Comparison of ENCODE assay signal across 30 mouse cellular contexts in the genomic region with DNA sequence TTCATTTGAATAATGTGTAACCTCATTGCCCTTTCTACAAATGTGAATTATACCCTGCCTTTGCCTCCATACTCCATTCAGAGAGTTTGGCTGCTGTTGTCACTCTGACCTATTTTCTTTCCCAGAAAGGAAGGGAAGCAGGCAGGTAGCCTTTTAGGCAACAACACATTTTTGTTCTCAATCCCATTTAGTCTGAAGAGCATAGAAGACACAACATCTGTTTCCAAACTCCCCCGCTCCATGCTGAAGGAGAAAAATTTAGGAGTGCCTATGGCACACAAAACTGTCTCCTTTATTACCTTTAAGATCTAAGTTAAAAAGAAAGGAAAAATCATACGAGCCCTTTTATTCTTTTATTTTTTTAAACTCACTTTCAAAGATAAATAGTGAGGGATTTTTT.
DNase-seq lines count a peak whose midpoint lies in the region; ATAC-seq and TF ChIP-seq lines count a peak whose summit lies in the region.
"Had no signal": no experiment of that assay in that cellular context is flagged by ENCODE, and none has a peak within 500 bp of the region (broad histone marks: within the 10 kb centered on the region; RNA-seq: fewer than 3 reads in every experiment).

No protein-coding gene starts in this region.

- H3K36me3 ChIP-seq in forebrain, embryonic 16.5 days (ENCODE audit: control insufficient read depth, insufficient read depth): no peaks in the 10 kb centered on the region
- no peaks in the 10 kb centered on the region for H3K36me3 ChIP-seq in forebrain, embryonic 13.5 days (ENCODE audit: poor library complexity, severe bottlenecking)
- no peaks in the 10 kb centered on the region for H3K36me3 ChIP-seq in midbrain, embryonic 16.5 days (ENCODE audit: control insufficient read depth, insufficient read depth, low read length)
- no peaks in the 10 kb centered on the region for H3K36me3 ChIP-seq in midbrain, embryonic 14.5 days (ENCODE audit: control insufficient read depth, insufficient read depth, low read length)
- H3K36me3 ChIP-seq: embryonic facial prominence, embryonic 13.5 days; forebrain, embryonic 10.5 days; heart, embryonic 13.5 days; limb, embryonic 13.5 days; lung, embryonic 15.5 days; midbrain, embryonic 12.5 days; neural tube, embryonic 15.5 days had no signal

- no peak overlapping the region for H3K4me3 ChIP-seq in forebrain, embryonic 16.5 days (replicated peaks; ENCODE audit: low read length)
- no peak overlapping the region for H3K4me3 ChIP-seq in forebrain, embryonic 13.5 days
- H3K4me3 ChIP-seq in layer of hippocampus, adult 2 months: no peak overlapping the region
- no peak overlapping the region for H3K4me3 ChIP-seq in midbrain, embryonic 16.5 days (ENCODE audit: low read depth, low read length)
- no peak overlapping the region for H3K4me3 ChIP-seq in midbrain, embryonic 14.5 days (replicated peaks; ENCODE audit: low read depth, low read length)
- H3K4me3 ChIP-seq: embryonic facial prominence, embryonic 13.5 days; forebrain, embryonic 10.5 days; heart, embryonic 13.5 days; limb, embryonic 13.5 days; lung, embryonic 15.5 days; midbrain, embryonic 12.5 days; neural tube, embryonic 15.5 days had no signal

- TF ChIP-seq CTCF in layer of hippocampus, adult 2 months (conservative IDR thresholded peaks at IDR 0.05): no peak

- no peak overlapping the region for H3K4me2 ChIP-seq in forebrain, embryonic 16.5 days (ENCODE audit: low read length)
- H3K4me2 ChIP-seq in forebrain, embryonic 13.5 days: no peak overlapping the region
- no peak overlapping the region for H3K4me2 ChIP-seq in midbrain, embryonic 16.5 days (ENCODE audit: low read length)
- no peak overlapping the region for H3K4me2 ChIP-seq in midbrain, embryonic 14.5 days (ENCODE audit: low read length)
- H3K4me2 ChIP-seq: embryonic facial prominence, embryonic 13.5 days; heart, embryonic 13.5 days; hindbrain, embryonic 14.5 days; limb, embryonic 13.5 days; liver, embryonic 11.5 days; lung, embryonic 15.5 days; midbrain, embryonic 12.5 days; neural tube, embryonic 15.5 days had no signal

- 0 out of 2 replicates have a peak, but pooled peaks cover 2% of the 10 kb centered on the region for H3K4me1 ChIP-seq in forebrain, embryonic 16.5 days (replicated peaks; ENCODE audit: control insufficient read depth, insufficient read depth, low read length)
- H3K4me1 ChIP-seq in forebrain, embryonic 13.5 days: no peaks in the 10 kb centered on the region
- peaks cover 4% of the 10 kb centered on the region for H3K4me1 ChIP-seq in midbrain, embryonic 16.5 days (ENCODE audit: control insufficient read depth, insufficient read depth, low read length)
- no peaks in the 10 kb centered on the region for H3K4me1 ChIP-seq in midbrain, embryonic 14.5 days (ENCODE audit: control insufficient read depth, insufficient read depth, low read length)
- H3K4me1 ChIP-seq: embryonic facial prominence, embryonic 13.5 days; forebrain, embryonic 10.5 days; limb, embryonic 13.5 days; lung, embryonic 15.5 days; midbrain, embryonic 12.5 days; neural tube, embryonic 15.5 days had no signal

- no peaks in the 10 kb centered on the region for H3K27me3 ChIP-seq in forebrain, embryonic 16.5 days (replicated peaks; ENCODE audit: control insufficient read depth, insufficient read depth, low read length)
- no peaks in the 10 kb centered on the region for H3K27me3 ChIP-seq in forebrain, embryonic 13.5 days
- H3K27me3 ChIP-seq in midbrain, embryonic 16.5 days (ENCODE audit: control insufficient read depth, insufficient read depth, low read depth, low read length): no peaks in the 10 kb centered on the region
- no peaks in the 10 kb centered on the region for H3K27me3 ChIP-seq in midbrain, embryonic 14.5 days (ENCODE audit: control insufficient read depth, insufficient read depth, low read length)
- H3K27me3 ChIP-seq: CH12.LX; embryonic facial prominence, embryonic 13.5 days; heart, embryonic 13.5 days; limb, embryonic 13.5 days; lung, embryonic 15.5 days; midbrain, embryonic 12.5 days; neural tube, embryonic 15.5 days had no signal

- ATAC-seq in forebrain, embryonic 16.5 days: no peak
- ATAC-seq in forebrain, embryonic 13.5 days: no peak
- no peak for ATAC-seq in midbrain, embryonic 16.5 days
- no peak for ATAC-seq in midbrain, embryonic 14.5 days (ENCODE audit: low FRiP score, low TSS enrichment)
- ATAC-seq: forebrain, postnatal 0 days; intestine, postnatal 0 days had no signal

- 0 out of 2 replicates have a peak overlapping the region, but pooled peaks have one; percentile 18 for H3K27ac ChIP-seq in forebrain, embryonic 16.5 days (ENCODE audit: low read length)
- no peak overlapping the region for H3K27ac ChIP-seq in forebrain, embryonic 13.5 days
- 0 out of 2 replicates have a peak overlapping the region, but pooled peaks have one; percentile 7 for H3K27ac ChIP-seq in layer of hippocampus, adult 2 months
- H3K27ac ChIP-seq in midbrain, embryonic 16.5 days (ENCODE audit: low read length): 0 out of 2 replicates have a peak overlapping the region, but pooled peaks have one; percentile 17
- no peak overlapping the region for H3K27ac ChIP-seq in midbrain, embryonic 14.5 days (replicated peaks; ENCODE audit: low read depth, low read length)
- H3K27ac ChIP-seq: embryonic facial prominence, embryonic 13.5 days; forebrain, embryonic 10.5 days; heart, embryonic 13.5 days; hindbrain, embryonic 14.5 days; limb, embryonic 13.5 days; lung, embryonic 15.5 days; midbrain, embryonic 12.5 days; neural tube, embryonic 15.5 days had no signal

- DNase-seq in layer of hippocampus, adult 2 months (ENCODE audit: low spot score in 2 of 2): peak in 1 of 2 experiments; percentile 2
- DNase-seq in layer of hippocampus, postnatal 25 days (ENCODE audit: extremely low spot score in 1 of 2, low spot score in 1 of 2): no peak
- no peak for DNase-seq in midbrain, embryonic 14.5 days
- DNase-seq in left cerebral cortex, adult 9 months (ENCODE audit: low spot score in 2 of 2): peak; percentile 13 to 24
- DNase-seq in kidney, postnatal 4 days: no peak
- DNase-seq: adrenal gland, postnatal 10 days; cerebellum, adult 11-12 months; cerebellum, adult 9-11 months; forebrain, postnatal 0 days; gastrocnemius, postnatal 10 days; heart, postnatal 10 days; kidney, adult 9 months; kidney, postnatal 10 days; retina, postnatal 1 day; thymus, adult 18-20 months; thymus, postnatal 25 days had no signal

- no peak overlapping the region for H3K9ac ChIP-seq in forebrain, embryonic 16.5 days (replicated peaks; ENCODE audit: low read depth, low read length)
- H3K9ac ChIP-seq in forebrain, embryonic 13.5 days: no peak overlapping the region
- H3K9ac ChIP-seq in midbrain, embryonic 16.5 days (ENCODE audit: low read depth, low read length): no peak overlapping the region
- H3K9ac ChIP-seq in midbrain, embryonic 14.5 days (replicated peaks; ENCODE audit: low read length): no peak overlapping the region
- H3K9ac ChIP-seq: embryonic facial prominence, embryonic 13.5 days; forebrain, postnatal 0 days; heart, embryonic 13.5 days; hindbrain, embryonic 14.5 days; limb, embryonic 13.5 days; lung, embryonic 15.5 days; midbrain, embryonic 12.5 days; neural tube, embryonic 15.5 days had no signal

- no peaks in the 10 kb centered on the region for H3K9me3 ChIP-seq in forebrain, embryonic 16.5 days (ENCODE audit: control insufficient read depth, low read length)
- no peaks in the 10 kb centered on the region for H3K9me3 ChIP-seq in forebrain, embryonic 13.5 days (replicated peaks)
- H3K9me3 ChIP-seq in midbrain, embryonic 16.5 days (replicated peaks; ENCODE audit: control insufficient read depth, low read length, poor library complexity, severe bottlenecking): no peaks in the 10 kb centered on the region
- H3K9me3 ChIP-seq in midbrain, embryonic 14.5 days (ENCODE audit: control insufficient read depth, low read length): no peaks in the 10 kb centered on the region
- H3K9me3 ChIP-seq: embryonic facial prominence, embryonic 13.5 days; forebrain, embryonic 10.5 days; heart, embryonic 13.5 days; limb, embryonic 13.5 days; lung, embryonic 15.5 days; midbrain, embryonic 12.5 days; neural tube, embryonic 15.5 days had no signal

- 63% methylated on average over 2 of the region's 2 CpGs for WGBS in forebrain, embryonic 16.5 days
- 74% methylated on average over 2 of the region's 2 CpGs for WGBS in forebrain, embryonic 13.5 days
- WGBS in midbrain, embryonic 16.5 days: 74% methylated on average over 2 of the region's 2 CpGs
- WGBS in midbrain, embryonic 14.5 days: 77% methylated on average over 2 of the region's 2 CpGs

Comparison
In these comparisons a context has a peak if more than half of its experiments do, and no peak if none do; other contexts are left out.
1. H3K27ac ChIP-seq: peak in forebrain, embryonic 16.5 days (single experiment), layer of hippocampus, adult 2 months (single experiment) and midbrain, embryonic 16.5 days (single experiment); none in forebrain, embryonic 13.5 days (single experiment) and midbrain, embryonic 14.5 days (single experiment).
2. DNase-seq: peak in left cerebral cortex, adult 9 months (2 of 2); none in layer of hippocampus, postnatal 25 days (0 of 2), midbrain, embryonic 14.5 days (single experiment) and kidney, postnatal 4 days (0 of 2).